Mouse (Mus musculus) thymus, postnatal 0 days (tissue): ENCODE measurements around the gene Grwd1. TPM values are rescaled to one million over a fixed set of nuclear protein-coding genes. Genes with fewer than 3 reads are reported as not detected.

Source experiments
- polyA plus RNA-seq: library from polyadenylated mRNA; unstranded; fragments of >200 nt; fragmentation: Nextera tagmentation; extraction: Ambion mirVana; gene quantifications from 2 replicates; pipeline ENCODE4 v1.2.1, GENCODE M21; 2015

Gene Grwd1
- polyA plus RNA-seq, 1 experiment from 2014 or later: 48.7 TPM

Other genes with a start within 250 kb of the Grwd1 start
- 17.5 and 20.5 TPM in 2 replicates for gene Fgf21, start 215.5 kb downstream of the Grwd1 start, polyA plus RNA-seq
- gene Fut1, start 213.7 kb downstream of the Grwd1 start, polyA plus RNA-seq: 1.4 and 3.2 TPM in 2 replicates
- 0.08 and 0.16 TPM in 2 replicates for gene Izumo1, start 209.1 kb downstream of the Grwd1 start, polyA plus RNA-seq
- gene Rasip1, start 203.5 kb downstream of the Grwd1 start, polyA plus RNA-seq: 2.9 and 4.4 TPM in 2 replicates
- 1.6 and 1.9 TPM in 2 replicates for gene Mamstr, start 191.0 kb downstream of the Grwd1 start, polyA plus RNA-seq
- gene Fut2, start 164.6 kb downstream of the Grwd1 start, polyA plus RNA-seq: 0.44 and 0.52 TPM in 2 replicates
- gene Ntn5, start 146.9 kb downstream of the Grwd1 start, polyA plus RNA-seq: 0.73 and 0.76 TPM in 2 replicates
- gene Sec1, start 136.5 kb downstream of the Grwd1 start, polyA plus RNA-seq: 0.30 and 0.53 TPM in 2 replicates
- gene Car11, start 131.1 kb downstream of the Grwd1 start, polyA plus RNA-seq: 0.35 and 0.36 TPM in 2 replicates
- 10.6 and 13.4 TPM in 2 replicates for gene Dbp, start 125.9 kb downstream of the Grwd1 start, polyA plus RNA-seq
- gene Rpl18, start 115.5 kb downstream of the Grwd1 start, polyA plus RNA-seq: 1,315 and 1,426 TPM in 2 replicates
- 19.8 and 21.8 TPM in 2 replicates for gene Sphk2, start 112.9 kb downstream of the Grwd1 start, polyA plus RNA-seq
- gene Fam83e, start 109.7 kb downstream of the Grwd1 start, polyA plus RNA-seq: 0.50 and 0.66 TPM in 2 replicates
- not detected in 2 replicates for gene Spaca4, start 105.1 kb downstream of the Grwd1 start, polyA plus RNA-seq
- gene Lmtk3, start 47.2 kb downstream of the Grwd1 start, polyA plus RNA-seq: not detected in 2 replicates
- 4.1 and 5.8 TPM in 2 replicates for gene Sult2b1, start 46.3 kb downstream of the Grwd1 start, polyA plus RNA-seq
- 96.3 and 98.0 TPM in 2 replicates for gene Cyth2, start 16.4 kb downstream of the Grwd1 start, polyA plus RNA-seq
- 0.10 and 0.31 TPM in 2 replicates for gene Kcnj14, start 6.2 kb downstream of the Grwd1 start, polyA plus RNA-seq
- 35.8 and 38.7 TPM in 2 replicates for gene Kdelr1, start 41.8 kb upstream of the Grwd1 start, polyA plus RNA-seq
- 0.13 and 0.23 TPM in 2 replicates for gene Grin2d, start 47.4 kb upstream of the Grwd1 start, polyA plus RNA-seq
- gene Syngr4, start 65.8 kb upstream of the Grwd1 start, polyA plus RNA-seq: 1.4 and 1.5 TPM in 2 replicates
- 4.3 and 4.6 TPM in 2 replicates for gene Tmem143, start 66.0 kb upstream of the Grwd1 start, polyA plus RNA-seq
- 262 and 266 TPM in 2 replicates for gene Emp3, start 90.5 kb upstream of the Grwd1 start, polyA plus RNA-seq
- gene Ccdc114, start 93.1 kb upstream of the Grwd1 start, polyA plus RNA-seq: 2.3 and 2.6 TPM in 2 replicates
- gene Abcc6, start 199.4 kb upstream of the Grwd1 start, polyA plus RNA-seq: 0.13 TPM in 1 of 2 replicates, not detected in the other
- gene Nomo1, start 202.8 kb upstream of the Grwd1 start, polyA plus RNA-seq: 24.9 and 29.7 TPM in 2 replicates